ENCODE assay signal across 9 mouse cellular contexts in the genomic region with DNA sequence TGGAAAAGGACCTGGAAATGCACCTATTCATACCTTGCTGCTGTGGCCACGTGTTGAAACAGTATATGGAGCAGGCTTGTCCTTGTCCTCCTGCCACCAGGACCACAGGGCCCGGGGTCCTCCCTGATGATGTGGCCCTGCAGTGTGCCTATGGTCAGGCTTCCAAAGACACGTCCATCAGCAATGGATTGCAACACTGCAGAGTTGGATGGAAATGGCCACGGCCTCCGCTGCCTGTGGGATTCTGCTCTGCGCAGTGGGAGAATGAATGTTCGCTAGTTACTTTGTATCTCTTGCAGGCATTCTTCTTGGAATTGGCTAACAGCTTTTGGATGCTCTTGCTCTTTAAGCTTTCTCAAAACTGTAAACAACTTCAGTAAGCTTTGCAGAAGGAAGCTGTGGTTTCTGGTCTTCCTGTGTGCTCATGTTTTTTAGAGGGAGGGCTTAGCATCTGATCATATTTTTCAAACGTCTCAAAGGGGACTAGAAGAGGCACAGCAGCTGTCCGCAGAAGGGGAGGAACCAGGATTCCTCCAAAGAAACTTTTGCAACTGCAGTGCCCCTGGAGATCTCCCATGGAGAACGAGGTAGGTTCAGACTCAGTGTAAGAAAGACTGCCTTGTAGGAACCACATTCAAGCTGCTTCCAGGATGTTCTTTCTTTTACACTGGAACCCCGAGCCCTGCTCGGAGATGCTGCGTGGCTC. TPM values are rescaled to one million over a fixed set of nuclear protein-coding genes. Genes with fewer than 3 reads are reported as not detected.
DNase-seq lines count a peak whose midpoint lies in the region; ATAC-seq and TF ChIP-seq lines count a peak whose summit lies in the region.
"Had no signal": no experiment of that assay in that cellular context is flagged by ENCODE, and none has a peak within 500 bp of the region (broad histone marks: within the 10 kb centered on the region; RNA-seq: fewer than 3 reads in every experiment).

No protein-coding gene starts in this region.

- no peak for TF ChIP-seq EP300 in liver, embryonic 14.5 days (IDR thresholded peaks at IDR 0.05; ENCODE audit: low read depth)
- no peak for TF ChIP-seq EP300 in stomach, postnatal 0 days (optimal IDR thresholded peaks at IDR 0.05)

- 2% methylated on average over 13 of the region's 13 CpGs for WGBS in bone marrow, adult 2 months
- 18% methylated on average over 13 of the region's 13 CpGs for WGBS in liver, embryonic 14.5 days (ENCODE audit: insufficient replicate concordance)
- 65% methylated on average over 13 of the region's 13 CpGs for WGBS in stomach, postnatal 0 days

- no peaks in the 10 kb centered on the region for H3K27me3 ChIP-seq in liver, embryonic 14.5 days (ENCODE audit: control insufficient read depth, insufficient read depth, low read length)
- no peaks in the 10 kb centered on the region for H3K27me3 ChIP-seq in stomach, postnatal 0 days (ENCODE audit: control insufficient read depth, insufficient read depth, low read length)

- H3K4me2 ChIP-seq in liver, embryonic 14.5 days (ENCODE audit: low read depth), result peak overlapping the region; percentile 11
- H3K4me2 ChIP-seq in stomach, postnatal 0 days (replicated peaks; ENCODE audit: low read depth), result peak overlapping the region; percentile 33

- peak; percentile 14 for DNase-seq in kidney, adult 11 months
- no peak for DNase-seq in kidney, postnatal 25 days
- no peak for DNase-seq in liver, embryonic 14.5 days (ENCODE audit: low read depth in 3 of 3, low spot score in 3 of 3)
- DNase-seq in stomach, postnatal 0 days (ENCODE audit: low spot score), result no peak
- DNase-seq in frontal cortex, postnatal 25 days (ENCODE audit: low spot score in 2 of 2), result no peak
- DNase-seq in retina, embryonic 14.5 days (ENCODE audit: low spot score), result no peak
- no peak for DNase-seq in urinary bladder, postnatal 4 days (ENCODE audit: low spot score in 2 of 2)

- no peak for TF ChIP-seq POLR2A in bone marrow, adult 2 months (IDR thresholded peaks at IDR 0.05; ENCODE audit: borderline replicate concordance, control insufficient read depth, low read depth, low read length)

- 0 out of 2 replicates have a peak, but pooled peaks have one; percentile 17 for ATAC-seq in liver, embryonic 14.5 days (ENCODE audit: insufficient read depth)
- ATAC-seq in stomach, postnatal 0 days (ENCODE audit: low FRiP score, low TSS enrichment), result peak; percentile 59; the same call in 1 of the 2 replicates

- peak overlapping the region; percentile 94 for H3K27ac ChIP-seq in bone marrow, adult 2 months (ENCODE audit: control insufficient read depth, insufficient read depth, low read depth, low read length, poor library complexity)
- no peak overlapping the region for H3K27ac ChIP-seq in liver, embryonic 14.5 days
- H3K27ac ChIP-seq in stomach, postnatal 0 days (replicated peaks), result peak overlapping the region; percentile 84

- H3K4me1 ChIP-seq in bone marrow, adult 2 months (ENCODE audit: control insufficient read depth, insufficient read depth, low read length), result peaks cover 11% of the 10 kb centered on the region
- peaks cover 2 to 11% of the 10 kb centered on the region in 2 experiments; a peak in 1 of 4 replicates for H3K4me1 ChIP-seq in liver, embryonic 14.5 days (replicated peaks; ENCODE audit: control insufficient read depth in 2 of 2, insufficient read depth in 2 of 2, low read length in 1 of 2)
- H3K4me1 ChIP-seq in stomach, postnatal 0 days (replicated peaks; ENCODE audit: control insufficient read depth, insufficient read depth), result no peaks in the 10 kb centered on the region

- H3K4me3 ChIP-seq in bone marrow, adult 2 months (replicated peaks; ENCODE audit: control insufficient read depth, low read depth, low read length), result peak overlapping the region; percentile 88
- H3K4me3 ChIP-seq in liver, embryonic 14.5 days (ENCODE audit: insufficient read depth in 1 of 2, low read depth in 2 of 2, low read length in 2 of 2), result peak overlapping the region; percentile 15 to 39; a peak in 3 of 4 replicates
- H3K4me3 ChIP-seq in stomach, postnatal 0 days (ENCODE audit: low read depth, low read length), result peak overlapping the region; percentile 17; the same call in 1 of the 2 replicates
- H3K4me3 ChIP-seq: myocyte had no signal

- no peak for TF ChIP-seq CTCF in bone marrow, adult 2 months (IDR thresholded peaks at IDR 0.05; ENCODE audit: control insufficient read depth, insufficient read depth, low read length)
- TF ChIP-seq CTCF in liver, embryonic 14.5 days (IDR thresholded peaks at IDR 0.05; ENCODE audit: low read depth), result no peak
- no peak for TF ChIP-seq CTCF in stomach, postnatal 0 days (IDR thresholded peaks at IDR 0.05; ENCODE audit: low read depth)

- peak overlapping the region; percentile 18; the same call in 1 of the 2 replicates for H3K9ac ChIP-seq in liver, embryonic 14.5 days (replicated peaks)
- H3K9ac ChIP-seq in stomach, postnatal 0 days (ENCODE audit: low read length), result no peak overlapping the region

- no peaks in the 10 kb centered on the region; the same call in 1 of the 2 replicates for H3K36me3 ChIP-seq in liver, embryonic 14.5 days (replicated peaks; ENCODE audit: control insufficient read depth, insufficient read depth, low read depth)
- H3K36me3 ChIP-seq in stomach, postnatal 0 days (ENCODE audit: control insufficient read depth, insufficient read depth, low read length), result no peaks in the 10 kb centered on the region

- H3K9me3 ChIP-seq in liver, embryonic 14.5 days (ENCODE audit: control insufficient read depth, low read length), result no peaks in the 10 kb centered on the region
- H3K9me3 ChIP-seq in stomach, postnatal 0 days (ENCODE audit: control insufficient read depth, low read length), result no peaks in the 10 kb centered on the region

RNA-seq across cellular contexts. Expression of a gene that starts 14.1 kb away (rescaled TPM):
- 37.1 and 52.3 TPM in 2 replicates for polyA plus RNA-seq in bone marrow, adult 2 months (2011; ENCODE audit: insufficient read depth, insufficient read length, low replicate concordance, missing spikeins)
- polyA plus RNA-seq in liver, embryonic 14.5 days (2012; rRNA removed), result 33.1 and 36.8 TPM in 2 replicates
- polyA plus RNA-seq in liver, embryonic 14.5 days (2014; fragmentation: Nextera tagmentation; extraction: Ambion mirVana), result 39.0 and 39.4 TPM in 2 replicates
- polyA plus RNA-seq in stomach, postnatal 0 days (2015; fragmentation: Nextera tagmentation; extraction: Ambion mirVana), result 45.7 and 45.9 TPM in 2 replicates

RNA-seq across cellular contexts. Expression of a gene that starts 40.0 kb away (rescaled TPM):
- polyA plus RNA-seq in bone marrow, adult 2 months (2011; ENCODE audit: insufficient read depth, insufficient read length, low replicate concordance, missing spikeins), result 37.2 and 95.8 TPM in 2 replicates
- polyA plus RNA-seq in liver, embryonic 14.5 days (2012; rRNA removed), result 5.7 and 7.0 TPM in 2 replicates
- 5.4 and 5.7 TPM in 2 replicates for polyA plus RNA-seq in liver, embryonic 14.5 days (2014; fragmentation: Nextera tagmentation; extraction: Ambion mirVana)
- polyA plus RNA-seq in stomach, postnatal 0 days (2015; fragmentation: Nextera tagmentation; extraction: Ambion mirVana), result 0.77 and 0.85 TPM in 2 replicates

RNA-seq across cellular contexts. Expression of a gene that starts 45.0 kb away (rescaled TPM):
- polyA plus RNA-seq in bone marrow, adult 2 months (2011; ENCODE audit: insufficient read depth, insufficient read length, low replicate concordance, missing spikeins), result 6.5 TPM in 1 of 2 replicates, not detected in the other
- polyA plus RNA-seq in liver, embryonic 14.5 days (2012; rRNA removed), result 2.3 and 4.0 TPM in 2 replicates
- 6.2 and 6.4 TPM in 2 replicates for polyA plus RNA-seq in liver, embryonic 14.5 days (2014; fragmentation: Nextera tagmentation; extraction: Ambion mirVana)
- 7.3 and 7.4 TPM in 2 replicates for polyA plus RNA-seq in stomach, postnatal 0 days (2015; fragmentation: Nextera tagmentation; extraction: Ambion mirVana)

Comparison
In these comparisons a context has a peak if more than half of its experiments do, and no peak if none do; other contexts are left out.
1. H3K4me3 ChIP-seq: peak in every context shown above with its lines; median percentile 88 in bone marrow, adult 2 months; 27 in liver, embryonic 14.5 days; 17 in stomach, postnatal 0 days.